Comparison of ENCODE assay signal across 9 mouse cellular contexts in the genomic region with DNA sequence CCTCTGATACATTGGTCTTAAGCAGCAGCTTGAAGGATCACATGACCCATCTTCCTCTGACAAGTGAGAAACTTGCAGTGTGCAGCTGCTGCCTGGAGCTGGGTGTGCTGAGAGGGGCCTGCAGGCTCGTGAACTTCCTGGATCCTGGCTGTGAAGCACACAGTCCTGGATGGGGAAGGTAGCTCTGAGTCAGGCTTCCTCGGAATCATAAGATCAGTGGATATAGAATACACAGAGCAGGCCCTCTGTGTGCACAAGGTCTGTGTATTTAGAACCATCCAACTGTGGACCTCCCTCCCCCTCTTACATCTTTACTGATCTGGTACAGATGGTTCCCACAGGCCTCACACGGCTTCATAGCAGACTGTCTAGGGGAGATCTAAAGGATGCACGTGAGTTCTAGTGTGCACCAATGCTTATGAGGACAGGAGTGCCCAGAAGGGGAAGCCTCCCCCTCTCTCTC.
DNase-seq lines count a peak whose midpoint lies in the region; ATAC-seq lines count a peak whose summit lies in the region.
"Had no signal": no experiment of that assay in that cellular context is flagged by ENCODE, and none has a peak within 500 bp of the region (broad histone marks: within the 10 kb centered on the region; RNA-seq: fewer than 3 reads in every experiment).

No protein-coding gene starts in this region.

- H3K4me2 ChIP-seq in heart, embryonic 16.5 days (ENCODE audit: low read depth, low read length) = no peak overlapping the region
- no peak overlapping the region for H3K4me2 ChIP-seq in intestine, embryonic 15.5 days (replicated peaks)

- ATAC-seq in heart, embryonic 16.5 days (replicated peaks; ENCODE audit: extremely low read depth, insufficient read depth, low FRiP score) = peak; percentile 50; the same call in 1 of the 2 replicates
- ATAC-seq in intestine, embryonic 15.5 days = peak; percentile 53; the same call in 1 of the 2 replicates

- no peaks in the 10 kb centered on the region for H3K36me3 ChIP-seq in heart, embryonic 16.5 days (ENCODE audit: control insufficient read depth, insufficient read depth)
- no peaks in the 10 kb centered on the region for H3K36me3 ChIP-seq in intestine, embryonic 15.5 days

- H3K4me3 ChIP-seq in heart, embryonic 16.5 days (ENCODE audit: low read length) = no peak overlapping the region
- H3K4me3 ChIP-seq in intestine, embryonic 15.5 days (replicated peaks) = no peak overlapping the region
- H3K4me3 ChIP-seq: erythroblast, embryonic 14.5 days had no signal

- 25% methylated on average over 4 of the region's 4 CpGs for WGBS in heart, embryonic 16.5 days
- 12% methylated on average over 4 of the region's 4 CpGs for WGBS in intestine, embryonic 15.5 days

- H3K27ac ChIP-seq in heart, embryonic 16.5 days (ENCODE audit: low read length) = no peak overlapping the region
- H3K27ac ChIP-seq in intestine, embryonic 15.5 days = peak overlapping the region; percentile 8

- no peak for DNase-seq in heart, adult 18-20 months
- peak; percentile 61 for DNase-seq in embryo, embryonic 10.5 days (ENCODE audit: low spot score)
- DNase-seq in retina, embryonic 14.5 days (ENCODE audit: low spot score) = peak; percentile 52
- DNase-seq in cerebellum, adult 11-12 months = no peak
- no peak for DNase-seq in lung, postnatal 4 days
- no peak for DNase-seq in urinary bladder, adult 2 months (ENCODE audit: low spot score)

- no peaks in the 10 kb centered on the region for H3K4me1 ChIP-seq in heart, embryonic 16.5 days (ENCODE audit: control insufficient read depth, insufficient read depth, low read length)
- H3K4me1 ChIP-seq in intestine, embryonic 15.5 days (replicated peaks) = peaks cover 7% of the 10 kb centered on the region; the same call in 1 of the 2 replicates

- peaks cover 17% of the 10 kb centered on the region for H3K27me3 ChIP-seq in heart, embryonic 16.5 days (ENCODE audit: control insufficient read depth, insufficient read depth, low read length)
- H3K27me3 ChIP-seq in intestine, embryonic 15.5 days (replicated peaks) = no peaks in the 10 kb centered on the region

- H3K9me3 ChIP-seq in heart, embryonic 16.5 days (replicated peaks; ENCODE audit: control insufficient read depth, low read length) = no peaks in the 10 kb centered on the region
- H3K9me3 ChIP-seq in intestine, embryonic 15.5 days = no peaks in the 10 kb centered on the region

- H3K9ac ChIP-seq in heart, embryonic 16.5 days (ENCODE audit: low read length) = no peak overlapping the region
- no peak overlapping the region for H3K9ac ChIP-seq in intestine, embryonic 15.5 days

Comparison
In these comparisons a context has a peak if more than half of its experiments do, and no peak if none do; other contexts are left out.
1. DNase-seq: peak in embryo, embryonic 10.5 days (single experiment) and retina, embryonic 14.5 days (single experiment); none in heart, adult 18-20 months (0 of 2), cerebellum, adult 11-12 months (single experiment), lung, postnatal 4 days (0 of 2) and urinary bladder, adult 2 months (single experiment).